Mouse (Mus musculus) frontal cortex, postnatal 14 days (tissue): Measurements from ENCODE around the gene Asb16.
"Not testable (repeated sequence)": the region's sequence is repeated elsewhere in the genome, so short reads cannot be mapped to it uniquely, and the experiment has no call there.

Experiments used
- DNase-seq, 2 experiments: peaks; one replicate each; pipeline ENCODE4 v3.0.0; 2022; ENCODE audit warnings: low spot score in 2 of 2

Asb16 gene

GRCm38 (mm10) chr11:102241874-102242273 lies 26.7 kb upstream of the Asb16 start:
- DNase-seq = no peak

GRCm38 (mm10) chr11:102244926-102245449 lies 23.6 kb upstream of the Asb16 start:
- DNase-seq = peak; percentile 75 to 82

- no peak for DNase-seq
Measured at GRCm38 (mm10) chr11:102245581-102246272, 22.8 kb upstream of the Asb16 start.

GRCm38 (mm10) chr11:102246273-102246635 lies 22.3 kb upstream of the Asb16 start:
- DNase-seq = no peak

GRCm38 (mm10) chr11:102246871-102247270 lies 21.7 kb upstream of the Asb16 start:
- DNase-seq = no peak

- peak; percentile 79 to 92 for DNase-seq
Measured at GRCm38 (mm10) chr11:102248630-102249230, 19.8 kb upstream of the Asb16 start, which contains the start of gene BC030867. TSS of gene BC030867 (plus strand) at chr11:102248882.

GRCm38 (mm10) chr11:102249351-102250090 lies 19.0 kb upstream of the Asb16 start:
- no peak for DNase-seq

GRCm38 (mm10) chr11:102257514-102257913 lies 11.0 kb upstream of the Asb16 start:
- DNase-seq = no peak

- no peak for DNase-seq
Measured at GRCm38 (mm10) chr11:102258095-102258494, 10.4 kb upstream of the Asb16 start.

- no peak for DNase-seq
Measured at GRCm38 (mm10) chr11:102258521-102258920, 10.0 kb upstream of the Asb16 start.

- DNase-seq = no peak
Measured at GRCm38 (mm10) chr11:102263211-102263610, 5.3 kb upstream of the Asb16 start.

- no peak for DNase-seq
Measured at GRCm38 (mm10) chr11:102265816-102266215, 2.7 kb upstream of the Asb16 start.

- no peak for DNase-seq
Measured at GRCm38 (mm10) chr11:102266631-102267355, 1.8 kb upstream of the Asb16 start.

- peak; percentile 44 to 60 for DNase-seq
Measured at GRCm38 (mm10) chr11:102267480-102267879, 1.1 kb upstream of the Asb16 start.

- DNase-seq = no peak
Measured at GRCm38 (mm10) chr11:102276411-102276915, 7.9 kb downstream of the Asb16 start.

GRCm38 (mm10) chr11:102277754-102278153 lies 9.2 kb downstream of the Asb16 start:
- DNase-seq = no peak

GRCm38 (mm10) chr11:102279595-102279994 lies 11.1 kb downstream of the Asb16 start:
- DNase-seq = no peak

GRCm38 (mm10) chr11:102280267-102280666 lies 11.7 kb downstream of the Asb16 start:
- DNase-seq = not testable (repeated sequence)

GRCm38 (mm10) chr11:102283922-102284321 lies 15.4 kb downstream of the Asb16 start:
- DNase-seq = no peak

- DNase-seq = peak; percentile 92 to 95
Measured at GRCm38 (mm10) chr11:102284501-102285094, 16.1 kb downstream of the Asb16 start, which contains the start of gene Tmub2. TSS of gene Tmub2 (plus strand) at chr11:102284931.
